Mouse (Mus musculus) adrenal gland, postnatal 25 days (tissue): Measurements from ENCODE around the gene Plod3. TPM values are rescaled to one million over a fixed set of nuclear protein-coding genes. Genes with fewer than 3 reads are reported as not detected.
A peak's percentile ranks its signal among the peaks of the same experiment; 100 is the strongest.
"Not testable (repeated sequence)": the region's sequence is repeated elsewhere in the genome, so short reads cannot be mapped to it uniquely, and the experiment has no call there.

ENCODE experiments used
- DNase-seq: peaks from one replicate; pipeline ENCODE4 v3.0.0; 2021; ENCODE audit warnings: mixed read lengths
- long read RNA-seq: library from polyadenylated mRNA; stranded (forward); transcript quantifications from one replicate; pipeline ENCODE4 v2.0.0, GENCODE M21; 2021
- total RNA-seq: library from RNA; stranded (reverse); gene quantifications from 2 replicates; pipeline ENCODE4 v1.2.3, GENCODE M21; 2021

Plod3 gene
- total RNA-seq: 66.7 and 90.3 TPM in 2 replicates
- long read RNA-seq, transcript Plod3-201 (19 exons, 3,280 nt): major isoform, 100 of 142 reads
- long read RNA-seq, partial matches to known transcripts: 23 of 142 reads
- long read RNA-seq, other reads (novel, unspliced or antisense): 19 of 142 reads

- DNase-seq: peak; percentile 95
Observed at GRCm38 (mm10) chr5:136986695-136987137, at the start of gene Plod3. Gene Plod3 (plus strand): TSS chr5:136987019.

- no peak for DNase-seq
Observed at GRCm38 (mm10) chr5:136937621-136938020, 49.2 kb upstream of the Plod3 start.

GRCm38 (mm10) chr5:136939284-136939683, 47.5 kb upstream of the Plod3 start:
- DNase-seq: no peak

GRCm38 (mm10) chr5:136940029-136940428, 46.8 kb upstream of the Plod3 start:
- DNase-seq: not testable (repeated sequence)

- DNase-seq: no peak
Observed at GRCm38 (mm10) chr5:136940845-136941560, 45.8 kb upstream of the Plod3 start.

GRCm38 (mm10) chr5:136942781-136943180, 44.0 kb upstream of the Plod3 start:
- no peak for DNase-seq

- no peak for DNase-seq
Observed at GRCm38 (mm10) chr5:136943382-136943781, 43.4 kb upstream of the Plod3 start.

- no peak for DNase-seq
Observed at GRCm38 (mm10) chr5:136945084-136945483, 41.7 kb upstream of the Plod3 start.

- no peak for DNase-seq
Observed at GRCm38 (mm10) chr5:136947874-136948273, 38.9 kb upstream of the Plod3 start.

GRCm38 (mm10) chr5:136949551-136950336, 37.1 kb upstream of the Plod3 start:
- not testable (repeated sequence) for DNase-seq

- no peak for DNase-seq
Observed at GRCm38 (mm10) chr5:136950521-136950920, 36.3 kb upstream of the Plod3 start.

GRCm38 (mm10) chr5:136952153-136952552, 34.7 kb upstream of the Plod3 start:
- no peak for DNase-seq

GRCm38 (mm10) chr5:136953015-136953414, 33.8 kb upstream of the Plod3 start, which contains the start of gene Fis1:
Gene Fis1 (plus strand): TSS chr5:136953275.
- DNase-seq: peak; percentile 97

GRCm38 (mm10) chr5:136953440-136953951, 33.3 kb upstream of the Plod3 start:
- DNase-seq: peak; percentile 23

GRCm38 (mm10) chr5:136955622-136956021, 31.2 kb upstream of the Plod3 start:
- no peak for DNase-seq

- DNase-seq: no peak
Observed at GRCm38 (mm10) chr5:136957250-136957649, 29.6 kb upstream of the Plod3 start.

- no peak for DNase-seq
Observed at GRCm38 (mm10) chr5:136958991-136959605, 27.7 kb upstream of the Plod3 start.

- no peak for DNase-seq
Observed at GRCm38 (mm10) chr5:136960053-136960452, 26.8 kb upstream of the Plod3 start.

- DNase-seq: no peak
Observed at GRCm38 (mm10) chr5:136961334-136961982, 25.4 kb upstream of the Plod3 start.

- DNase-seq: peak; percentile 86
Observed at GRCm38 (mm10) chr5:136961983-136962461, 24.8 kb upstream of the Plod3 start.

GRCm38 (mm10) chr5:136962501-136962900, 24.3 kb upstream of the Plod3 start:
- peak; percentile 78 for DNase-seq
